Mouse (Mus musculus) thymus, postnatal 25 days (tissue): ENCODE measurements around the gene Slc7a1.

Experiments used
- DNase-seq: peaks from one replicate; pipeline ENCODE4 v3.0.0; 2022

Slc7a1 gene

GRCm38 (mm10) chr5:148310790-148311189 is 88.9 kb downstream of the Slc7a1 start:
- peak; percentile 60 for DNase-seq

- DNase-seq, result no peak
These were observed 95.6 kb downstream of the Slc7a1 start for GRCm38 (mm10) chr5:148304112-148304511.

- DNase-seq, result no peak
These were observed 96.7 kb downstream of the Slc7a1 start for GRCm38 (mm10) chr5:148302968-148303367.

GRCm38 (mm10) chr5:148293346-148293745 is 106.4 kb downstream of the Slc7a1 start:
- peak; percentile 50 for DNase-seq

GRCm38 (mm10) chr5:148292862-148293261 is 106.8 kb downstream of the Slc7a1 start:
- no peak for DNase-seq

- no peak for DNase-seq
These were observed 109.8 kb downstream of the Slc7a1 start for GRCm38 (mm10) chr5:148289951-148290350.

GRCm38 (mm10) chr5:148288804-148289203 is 110.9 kb downstream of the Slc7a1 start:
- no peak for DNase-seq

GRCm38 (mm10) chr5:148287529-148287928 is 112.2 kb downstream of the Slc7a1 start:
- DNase-seq, result no peak

- no peak for DNase-seq
These were observed 116.1 kb downstream of the Slc7a1 start for GRCm38 (mm10) chr5:148283584-148283983.

GRCm38 (mm10) chr5:148283177-148283576 is 116.5 kb downstream of the Slc7a1 start:
- no peak for DNase-seq

GRCm38 (mm10) chr5:148282631-148283030 is 117.1 kb downstream of the Slc7a1 start:
- DNase-seq, result no peak

- no peak for DNase-seq
These were observed 117.6 kb downstream of the Slc7a1 start for GRCm38 (mm10) chr5:148282093-148282492.

- no peak for DNase-seq
These were observed 119.4 kb downstream of the Slc7a1 start for GRCm38 (mm10) chr5:148280321-148280720.

GRCm38 (mm10) chr5:148278233-148278632 is 121.5 kb downstream of the Slc7a1 start:
- no peak for DNase-seq
